Mouse (Mus musculus) testis, adult 2 months (tissue): Measurements from ENCODE around the gene Acbd3. TPM values are rescaled to one million over a fixed set of nuclear protein-coding genes. Genes with fewer than 3 reads are reported as not detected.

Source experiments
- H3K27ac ChIP-seq: fragments of 200-500 bp; 2 replicates; pipeline ENCODE4 v1.5.1; 2012; ENCODE audit warnings: low read depth, low read length; ENCODE audit not compliant: control insufficient read depth, insufficient read depth
- H3K27me3 ChIP-seq: fragments of 200-500 bp; 2 replicates; pipeline ENCODE4 v1.6.1; 2012; ENCODE audit warnings: mild to moderate bottlenecking, low read length, moderate library complexity; ENCODE audit not compliant: control insufficient read depth, insufficient read depth
- H3K36me3 ChIP-seq: fragments of 200-500 bp; 2 replicates; pipeline ENCODE4 v1.6.1; 2012; ENCODE audit warnings: mild to moderate bottlenecking, low read length; ENCODE audit not compliant: control insufficient read depth, insufficient read depth
- H3K4me1 ChIP-seq: fragments of 200-500 bp; 2 replicates; pipeline ENCODE4 v1.6.1; 2012; ENCODE audit warnings: low read length; ENCODE audit not compliant: control insufficient read depth, insufficient read depth
- H3K4me3 ChIP-seq: fragments of 200-500 bp; 2 replicates; pipeline ENCODE4 v1.5.1; 2012; ENCODE audit warnings: low read depth, mild to moderate bottlenecking, low read length, moderate library complexity, mixed read lengths; ENCODE audit not compliant: control insufficient read depth
- CTCF ChIP-seq: fragments of 200-500 bp; IDR thresholded peaks from 2 replicates; pipeline ENCODE4 v1.5.1; 2012; ENCODE audit warnings: low read depth, mild to moderate bottlenecking, inconsistent platforms, low read length, moderate library complexity; ENCODE audit not compliant: control insufficient read depth, insufficient read depth, insufficient replicate concordance
- POLR2A ChIP-seq: fragments of 200-500 bp; IDR thresholded peaks from 2 replicates; pipeline ENCODE4 v1.6.1; 2012; ENCODE audit warnings: low read depth, mild to moderate bottlenecking, inconsistent platforms, low read length, moderate library complexity; ENCODE audit not compliant: control insufficient read depth
- polyA plus RNA-seq: library from polyadenylated mRNA; depleted of rRNA; stranded (reverse); fragments of >200 nt; gene quantifications from 2 replicates; pipeline ENCODE4 v1.2.3, GENCODE M21; 2012

The Acbd3 gene
- polyA plus RNA-seq, 1 experiment = 17.6 TPM

DNA sequence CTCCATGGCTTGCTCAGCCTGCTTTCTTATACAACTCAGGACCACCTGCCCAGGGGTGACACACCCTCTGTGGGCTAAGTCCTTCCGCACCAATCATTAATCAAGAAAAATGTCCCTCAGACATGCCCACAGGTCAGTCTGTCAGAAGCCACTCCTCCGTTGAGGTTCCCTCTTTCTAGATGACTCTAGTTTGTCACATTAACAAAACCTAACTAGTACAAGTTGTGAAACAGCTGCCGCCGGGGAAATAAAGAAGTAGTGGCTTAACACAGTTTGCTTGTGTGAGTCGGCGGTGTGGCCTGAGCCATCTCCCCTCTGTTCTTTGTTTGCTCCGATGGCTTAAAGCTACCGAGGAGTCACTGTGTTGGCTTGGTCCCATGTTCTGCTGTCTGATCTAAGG is 36.8 kb downstream of the Acbd3 start:
- H3K27ac ChIP-seq = no peak overlapping the region
- peaks cover 14% of the 10 kb centered on the region for H3K4me1 ChIP-seq
- no peaks in the 10 kb centered on the region for H3K36me3 ChIP-seq
- peak overlapping the region; percentile 19 for H3K4me3 ChIP-seq
- TF ChIP-seq CTCF (no peak), POLR2A (no peak)
- no peaks in the 10 kb centered on the region for H3K27me3 ChIP-seq

DNA sequence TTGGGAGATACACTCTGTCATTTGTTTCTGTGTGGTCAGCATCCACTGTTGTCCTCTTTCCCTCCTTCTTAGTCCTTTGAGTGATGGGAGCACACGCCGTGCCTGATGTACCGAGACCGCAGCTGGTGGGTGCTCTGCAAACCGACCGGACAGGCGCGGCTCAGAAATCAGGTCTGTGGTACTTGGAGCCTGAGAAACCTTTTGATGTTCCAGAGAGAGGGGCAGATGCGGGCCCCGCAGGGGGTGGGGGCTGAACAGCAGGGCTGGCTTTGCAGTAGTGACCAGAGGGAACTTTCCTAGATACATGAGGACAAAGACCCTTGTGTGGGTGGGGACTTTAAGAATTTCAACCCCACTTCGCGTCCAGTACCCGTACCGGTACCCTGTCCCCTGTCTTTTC is 37.5 kb downstream of the Acbd3 start:
- Histone ChIP-seq H3K4me3 (peak overlapping the region; percentile 4; the same call in 1 of the 2 replicates), H3K27ac (no peak overlapping the region)
- no peak for TF ChIP-seq CTCF
- TF ChIP-seq POLR2A = no peak

DNA sequence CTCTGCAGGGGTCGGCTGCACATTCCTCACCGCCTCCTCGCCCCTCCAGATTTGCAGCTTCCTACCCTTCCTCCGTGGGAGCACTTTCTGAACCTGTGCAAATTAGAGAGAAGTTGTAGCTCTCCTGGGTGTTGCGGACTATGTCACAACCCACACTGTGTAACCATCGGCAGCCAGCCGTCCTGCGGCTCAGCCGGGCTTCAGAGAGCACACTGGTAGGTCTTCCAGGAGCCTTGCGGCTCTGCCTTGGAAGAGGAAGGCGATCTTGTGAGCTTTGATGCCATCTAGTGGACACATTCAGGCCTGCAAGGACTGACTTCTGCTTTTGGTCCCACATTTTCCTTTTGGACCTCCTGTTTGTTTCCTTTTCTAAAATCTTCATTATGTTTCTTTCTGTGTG is 38.0 kb downstream of the Acbd3 start:
- H3K36me3 ChIP-seq = no peaks in the 10 kb centered on the region
- H3K27me3 ChIP-seq = no peaks in the 10 kb centered on the region
- peak overlapping the region; percentile 4 for H3K4me3 ChIP-seq
- TF ChIP-seq CTCF (peak; percentile 74; the same call in 1 of the 2 replicates), POLR2A (no peak)
- H3K27ac ChIP-seq = no peak overlapping the region
- H3K4me1 ChIP-seq = peaks cover 23% of the 10 kb centered on the region

More for the DNA sequence above, 37.5 kb downstream of the Acbd3 start:
- H3K36me3 ChIP-seq = no peaks in the 10 kb centered on the region
- H3K4me1 ChIP-seq = peaks cover 19% of the 10 kb centered on the region
- H3K27me3 ChIP-seq = no peaks in the 10 kb centered on the region

DNA sequence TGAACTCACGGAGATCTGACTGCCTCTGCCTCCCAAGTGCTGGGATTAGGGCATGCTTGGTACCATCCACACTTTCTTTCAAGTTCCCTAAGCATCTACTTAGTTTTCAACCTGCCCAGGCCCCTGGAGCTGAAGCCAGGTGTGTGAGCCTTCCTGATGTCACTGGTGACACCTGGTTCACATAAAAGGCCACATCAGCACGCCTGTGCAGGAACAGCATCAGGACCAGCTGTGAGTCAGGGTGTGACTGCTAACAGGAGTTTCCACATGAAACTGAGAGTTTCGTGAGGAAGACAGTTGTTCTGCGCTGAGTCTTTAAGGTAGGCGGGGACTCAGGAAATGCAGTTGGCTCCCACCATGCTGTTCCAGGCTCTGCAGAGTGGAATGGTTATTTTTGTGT is 39.5 kb downstream of the Acbd3 start:
- H3K27ac ChIP-seq = no peak overlapping the region
- no peak overlapping the region for H3K4me3 ChIP-seq
- peaks cover 23% of the 10 kb centered on the region for H3K4me1 ChIP-seq
- no peaks in the 10 kb centered on the region for H3K36me3 ChIP-seq
- TF ChIP-seq POLR2A = no peak
- TF ChIP-seq CTCF = no peak
- no peaks in the 10 kb centered on the region for H3K27me3 ChIP-seq

DNA sequence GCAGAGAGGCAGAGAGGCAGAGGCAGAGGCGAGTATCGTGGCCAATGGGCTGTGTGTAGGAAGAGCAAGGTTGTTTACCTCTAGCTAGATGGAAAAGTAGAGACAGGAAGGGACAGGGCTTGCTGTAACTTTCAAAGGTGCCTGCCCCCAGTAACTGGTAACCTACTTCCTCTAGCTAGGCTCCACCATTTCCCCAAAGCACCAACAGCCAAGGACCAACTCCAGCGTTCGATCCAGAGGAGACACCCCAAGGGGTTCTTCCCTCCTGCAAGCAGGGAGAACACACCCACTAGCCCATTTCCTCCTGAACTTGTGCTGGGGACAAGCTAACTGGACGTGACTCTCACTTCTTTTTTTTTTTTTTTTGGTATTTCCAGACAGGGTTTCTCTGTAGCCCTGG is 40.7 kb downstream of the Acbd3 start:
- Histone ChIP-seq H3K36me3 (no peaks in the 10 kb centered on the region), H3K27me3 (no peaks in the 10 kb centered on the region), H3K4me3 (no peak overlapping the region), H3K27ac (no peak overlapping the region), H3K4me1 (peaks cover 23% of the 10 kb centered on the region)
- no peak for TF ChIP-seq POLR2A
- no peak for TF ChIP-seq CTCF

DNA sequence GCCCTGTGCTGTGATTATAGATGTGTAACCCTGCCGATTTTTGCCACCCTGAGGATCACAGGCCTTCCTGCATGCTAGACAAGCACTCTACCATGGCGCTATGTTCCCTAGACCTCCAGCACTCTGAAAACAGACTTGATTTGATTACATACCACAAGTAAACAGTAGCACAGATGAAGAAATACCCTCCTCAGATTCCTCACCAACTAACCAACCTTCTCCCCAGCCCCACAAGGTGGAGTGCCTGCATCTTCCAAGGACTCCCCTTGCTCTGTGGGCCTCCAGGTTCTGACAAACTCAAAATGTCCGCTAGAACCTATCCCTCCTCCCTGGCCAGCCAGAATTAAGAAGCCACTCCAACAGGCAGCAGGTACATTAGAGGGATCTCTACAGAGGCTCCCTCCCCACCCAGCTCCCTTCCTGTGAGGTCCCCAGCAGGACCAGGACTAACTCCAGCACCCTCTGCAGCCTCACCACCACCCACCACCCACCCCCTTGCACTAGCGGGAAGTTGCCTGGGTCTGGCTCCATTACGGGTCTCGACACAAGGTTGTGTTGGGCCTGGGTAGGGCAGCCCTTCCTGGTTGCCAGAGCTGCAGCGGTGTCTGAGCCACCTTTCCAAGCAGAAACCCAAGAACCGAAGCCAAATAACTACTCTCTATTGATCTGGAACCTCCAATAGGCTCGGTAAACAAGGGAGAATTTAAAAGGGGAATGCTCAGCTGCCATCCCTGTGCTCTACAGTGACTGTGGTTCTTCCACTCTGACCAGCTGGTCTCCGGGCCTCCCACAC is 41.9 kb downstream of the Acbd3 start:
- no peak for TF ChIP-seq POLR2A
- TF ChIP-seq CTCF = no peak
- Histone ChIP-seq H3K27me3 (no peaks in the 10 kb centered on the region), H3K4me1 (peaks cover 16% of the 10 kb centered on the region), H3K4me3 (peak overlapping the region; percentile 84), H3K27ac (no peak overlapping the region), H3K36me3 (no peaks in the 10 kb centered on the region)

DNA sequence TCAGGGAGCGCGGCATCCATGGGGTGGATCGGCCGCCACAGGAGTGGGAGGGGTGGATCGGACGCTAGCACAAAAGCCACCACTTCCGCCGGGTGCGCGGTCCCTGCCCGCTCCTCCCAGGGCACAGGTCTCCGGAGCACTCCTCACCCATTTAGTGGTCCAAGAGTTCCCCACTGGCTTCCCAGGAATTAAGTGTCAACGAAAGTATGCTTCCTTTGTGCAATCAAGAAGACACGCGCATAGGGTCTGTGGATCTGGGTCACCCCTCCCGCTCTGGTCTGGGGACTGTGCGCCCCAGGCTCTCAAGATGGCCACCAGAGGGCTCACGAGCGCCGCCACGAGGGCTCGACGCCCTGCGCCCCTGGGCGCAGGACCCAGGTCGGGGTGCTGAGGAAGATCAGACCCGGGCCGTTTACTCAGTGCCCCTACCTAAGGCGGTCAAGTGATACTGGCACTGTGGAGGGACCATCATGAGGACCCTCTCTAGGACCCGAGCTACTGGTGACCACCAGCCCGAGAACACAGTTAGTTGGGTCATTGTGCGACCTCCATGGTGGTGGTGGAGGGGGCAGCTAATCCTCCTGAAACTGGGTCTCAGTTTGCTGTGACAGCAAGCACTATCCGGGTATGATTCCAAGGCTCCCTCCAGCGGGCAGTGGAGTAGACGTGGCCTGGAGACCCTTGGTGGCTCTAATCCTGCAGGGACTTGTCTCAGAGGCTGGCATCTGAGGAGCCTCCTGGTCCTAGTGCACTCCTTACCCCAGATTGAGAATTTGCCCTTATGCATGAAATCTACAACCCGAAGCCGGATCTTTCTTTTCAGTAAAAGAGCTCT is 42.7 kb downstream of the Acbd3 start:
- Histone ChIP-seq H3K27me3 (no peaks in the 10 kb centered on the region), H3K36me3 (no peaks in the 10 kb centered on the region), H3K4me1 (peaks cover 9% of the 10 kb centered on the region), H3K4me3 (peak overlapping the region; percentile 84), H3K27ac (no peak overlapping the region)
- peak; percentile 40 for TF ChIP-seq CTCF
- no peak for TF ChIP-seq POLR2A
